Mouse (Mus musculus) spleen, postnatal 0 days (tissue): ENCODE measurements around the gene Tspear. TPM values are rescaled to one million over a fixed set of nuclear protein-coding genes. Genes with fewer than 3 reads are reported as not detected.

ENCODE experiments used
- microRNA counts: library from miRNA; unstranded; fragments of <30 nt; microRNA quantifications from one replicate; lab custom pipeline; 2015
- polyA plus RNA-seq: library from polyadenylated mRNA; unstranded; fragments of >200 nt; fragmentation: Nextera tagmentation; extraction: Ambion mirVana; gene quantifications from 2 replicates; pipeline ENCODE4 v1.2.1, GENCODE M21; 2015

The Tspear gene
- polyA plus RNA-seq, 1 experiment from 2014 or later, result not detected

GRCm38 (mm10) chr10:77846503-77846902 is 160.1 kb downstream of the Tspear start, which contains the start of gene Gm36176:
Gene Gm36176 (plus strand): TSS chr10:77846803.

GRCm38 (mm10) chr10:77852559-77852958 is 166.2 kb downstream of the Tspear start, which contains the start of gene Gm10318:
Gene Gm10318 (plus strand): TSS chr10:77852859.

GRCm38 (mm10) chr10:77861675-77862074 is 175.3 kb downstream of the Tspear start, which contains the start of gene Gm3285:
Gene Gm3285 (plus strand): TSS chr10:77861975.

GRCm38 (mm10) chr10:77902211-77902893 is 216.0 kb downstream of the Tspear start, which contains the start of gene Lrrc3:
Gene Lrrc3 (minus strand): TSS chr10:77902536.

MicroRNAs within 50 kb of the gene (microRNA counts, 519-probe panel; counts per million panel counts)
- microRNA mmu-miR-1930 (lab: Ali Mortazavi, UCI), result 88.3 counts per million

Other genes with a start within 250 kb of the Tspear start
- gene Fam207a, start 170.8 kb upstream of the Tspear start, polyA plus RNA-seq, result 23.5 and 23.9 TPM in 2 replicates
- 36.5 and 50.0 TPM in 2 replicates for gene Itgb2, start 156.3 kb upstream of the Tspear start, polyA plus RNA-seq
- gene Pttg1ip, start 104.8 kb upstream of the Tspear start, polyA plus RNA-seq, result 71.1 and 81.7 TPM in 2 replicates
- gene Sumo3, start 80.5 kb upstream of the Tspear start, polyA plus RNA-seq, result 163 and 182 TPM in 2 replicates
- gene Gm49325, start 80.4 kb upstream of the Tspear start, polyA plus RNA-seq, result 5.2 and 12.6 TPM in 2 replicates
- 41.2 and 42.6 TPM in 2 replicates for gene Ube2g2, start 64.3 kb upstream of the Tspear start, polyA plus RNA-seq
- gene Gm19402, start 4.2 kb downstream of the Tspear start, polyA plus RNA-seq, result not detected in 2 replicates
- not detected in 2 replicates for gene Gm9508, start 10.7 kb downstream of the Tspear start, polyA plus RNA-seq
- gene Gm10272, start 20.1 kb downstream of the Tspear start, polyA plus RNA-seq, result not detected in 2 replicates
- gene Gm10024, start 24.9 kb downstream of the Tspear start, polyA plus RNA-seq, result not detected in 2 replicates
- not detected in 2 replicates for gene Gm10142, start 29.2 kb downstream of the Tspear start, polyA plus RNA-seq
- gene Krtap12-1, start 34.0 kb downstream of the Tspear start, polyA plus RNA-seq, result not detected in 2 replicates
- gene Gm10100, start 39.9 kb downstream of the Tspear start, polyA plus RNA-seq, result not detected in 2 replicates
- not detected in 2 replicates for gene Gm18596, start 56.1 kb downstream of the Tspear start, polyA plus RNA-seq
- not detected in 2 replicates for gene Gm9736, start 64.8 kb downstream of the Tspear start, polyA plus RNA-seq
- not detected in 2 replicates for gene Gm3233, start 73.1 kb downstream of the Tspear start, polyA plus RNA-seq
- gene Gm3238, start 84.8 kb downstream of the Tspear start, polyA plus RNA-seq, result not detected in 2 replicates
- gene Gm7138, start 90.4 kb downstream of the Tspear start, polyA plus RNA-seq, result not detected in 2 replicates
- not detected in 2 replicates for gene Gm3250, start 96.0 kb downstream of the Tspear start, polyA plus RNA-seq
- not detected in 2 replicates for gene Gm7137, start 101.6 kb downstream of the Tspear start, polyA plus RNA-seq
- not detected in 2 replicates for gene Gm9639, start 108.5 kb downstream of the Tspear start, polyA plus RNA-seq
- not detected in 2 replicates for gene Gm19668, start 112.6 kb downstream of the Tspear start, polyA plus RNA-seq
- not detected in 2 replicates for gene Gm9507, start 125.3 kb downstream of the Tspear start, polyA plus RNA-seq
- gene Gm2696, start 128.1 kb downstream of the Tspear start, polyA plus RNA-seq, result not detected in 2 replicates
- not detected in 2 replicates for gene Krtap10-4, start 140.5 kb downstream of the Tspear start, polyA plus RNA-seq
- gene Krtap10-10, start 149.4 kb downstream of the Tspear start, polyA plus RNA-seq, result not detected in 2 replicates
- gene Gm36176, start 160.2 kb downstream of the Tspear start, polyA plus RNA-seq, result not detected in 2 replicates
- gene Gm10318, start 166.3 kb downstream of the Tspear start, polyA plus RNA-seq, result not detected in 2 replicates
- not detected in 2 replicates for gene Gm3285, start 175.4 kb downstream of the Tspear start, polyA plus RNA-seq
- gene Lrrc3, start 216.0 kb downstream of the Tspear start, polyA plus RNA-seq, result 0.45 and 0.57 TPM in 2 replicates